Mouse (Mus musculus) gastrocnemius, adult 2 months (tissue): ENCODE measurements around the gene Nfatc2. TPM values are rescaled to one million over a fixed set of nuclear protein-coding genes. Genes with fewer than 3 reads are reported as not detected.

Experiments
- DNase-seq: peaks from one replicate; pipeline ENCODE4 v3.0.0; 2022
- H3K27ac ChIP-seq: fragments of 200-600 bp; 2 replicates; pipeline ENCODE4 v1.8.1; 2022; ENCODE audit warnings: mild to moderate bottlenecking
- H3K4me3 ChIP-seq: fragments of 200-600 bp; 2 replicates; pipeline ENCODE4 v1.8.1; 2022; ENCODE audit warnings: mild to moderate bottlenecking, moderate library complexity
- CTCF ChIP-seq: fragments of 200-600 bp; IDR thresholded peaks from 2 replicates; pipeline ENCODE4 v1.8.1; 2022; ENCODE audit warnings: antibody characterized with exemption, mild to moderate bottlenecking, moderate library complexity
- intact Hi-C: fragments of 180-260 bp; cut with DNase I; formaldehyde crosslinking; loops from one replicate; pipeline ENCODE4 v1.15.1; 2025
- total RNA-seq, 2 experiments: library from RNA; stranded (reverse); gene quantifications; 2 replicates each; pipeline ENCODE4 v1.2.3; 2021

Gene Nfatc2
- total RNA-seq, 2 experiments from 2014 or later = 7.1 to 9.1 TPM

GRCm38 (mm10) chr2:168563184-168563583 is 38.3 kb downstream of the Nfatc2 start:
- peak overlapping the region; percentile 17; the same call in 1 of the 2 replicates for H3K4me3 ChIP-seq
- no peak for TF ChIP-seq CTCF
- intact Hi-C loops = no loop called here
- H3K27ac ChIP-seq = peak overlapping the region; percentile 83
- no peak for DNase-seq

GRCm38 (mm10) chr2:168557035-168557434 is 44.4 kb downstream of the Nfatc2 start:
- intact Hi-C loops = no loop called here
- DNase-seq = no peak
- Histone ChIP-seq H3K4me3 (no peak overlapping the region), H3K27ac (0 out of 2 replicates have a peak overlapping the region, but pooled peaks have one; percentile 63)
- TF ChIP-seq CTCF = no peak

GRCm38 (mm10) chr2:168555897-168556670 is 45.4 kb downstream of the Nfatc2 start:
- peak overlapping the region; percentile 39 for H3K4me3 ChIP-seq
- no peak for DNase-seq
- peak overlapping the region; percentile 63 for H3K27ac ChIP-seq
- intact Hi-C loops = no loop called here
- TF ChIP-seq CTCF = no peak

GRCm38 (mm10) chr2:168553541-168553961 is 47.9 kb downstream of the Nfatc2 start:
- TF ChIP-seq CTCF = no peak
- Histone ChIP-seq H3K4me3 (peak overlapping the region; percentile 36), H3K27ac (peak overlapping the region; percentile 35; the same call in 1 of the 2 replicates)
- intact Hi-C loops = loop anchor here (5.0 kb wide), 1 partner anchor 39 kb away; no protein-coding TSS in a partner anchor
- DNase-seq = no peak

GRCm38 (mm10) chr2:168552405-168552804 is 49.1 kb downstream of the Nfatc2 start:
- DNase-seq = no peak
- Histone ChIP-seq H3K27ac (no peak overlapping the region), H3K4me3 (no peak overlapping the region)
- intact Hi-C loops = loop anchor here (5.0 kb wide), 1 partner anchor 40 kb away; no protein-coding TSS in a partner anchor
- TF ChIP-seq CTCF = no peak

GRCm38 (mm10) chr2:168551218-168551617 is 50.2 kb downstream of the Nfatc2 start:
- Histone ChIP-seq H3K4me3 (no peak overlapping the region), H3K27ac (no peak overlapping the region)
- intact Hi-C loops = loop anchor here (5.0 kb wide), 1 partner anchor 41 kb away; no protein-coding TSS in a partner anchor
- no peak for DNase-seq
- TF ChIP-seq CTCF = no peak

GRCm38 (mm10) chr2:168549326-168549725 is 52.1 kb downstream of the Nfatc2 start:
- DNase-seq = no peak
- peak overlapping the region; percentile 75 for H3K27ac ChIP-seq
- peak overlapping the region; percentile 39 for H3K4me3 ChIP-seq
- no peak for TF ChIP-seq CTCF
- intact Hi-C loops = loop anchor here (5.0 kb wide), 1 partner anchor 77 kb away; no protein-coding TSS in a partner anchor

GRCm38 (mm10) chr2:168548008-168548407 is 53.4 kb downstream of the Nfatc2 start:
- TF ChIP-seq CTCF = no peak
- DNase-seq = no peak
- Histone ChIP-seq H3K4me3 (no peak overlapping the region), H3K27ac (peak overlapping the region; percentile 75)
- intact Hi-C loops = loop anchor here (5.0 kb wide), 1 partner anchor 76 kb away; no protein-coding TSS in a partner anchor

- TF ChIP-seq CTCF = no peak
- Histone ChIP-seq H3K27ac (peak overlapping the region; percentile 31), H3K4me3 (no peak overlapping the region)
- intact Hi-C loops = loop anchor here (5.0 kb wide), 1 partner anchor 74 kb away; no protein-coding TSS in a partner anchor
- no peak for DNase-seq
Measured at GRCm38 (mm10) chr2:168545901-168546557, 55.4 kb downstream of the Nfatc2 start.

- intact Hi-C loops = no loop called here
- peak; percentile 76 for DNase-seq
- no peak overlapping the region for H3K4me3 ChIP-seq
- TF ChIP-seq CTCF = no peak
- peak overlapping the region; percentile 12 for H3K27ac ChIP-seq
Measured at GRCm38 (mm10) chr2:168544102-168544501, 57.4 kb downstream of the Nfatc2 start.

GRCm38 (mm10) chr2:168543026-168543425 is 58.4 kb downstream of the Nfatc2 start:
- no peak overlapping the region for H3K27ac ChIP-seq
- intact Hi-C loops = no loop called here
- H3K4me3 ChIP-seq = no peak overlapping the region
- TF ChIP-seq CTCF = no peak
- DNase-seq = no peak

- no peak for DNase-seq
- TF ChIP-seq CTCF = no peak
- no peak overlapping the region for H3K27ac ChIP-seq
- no peak overlapping the region for H3K4me3 ChIP-seq
- intact Hi-C loops = no loop called here
Measured at GRCm38 (mm10) chr2:168541223-168541622, 60.2 kb downstream of the Nfatc2 start.

GRCm38 (mm10) chr2:168539594-168540222 is 61.7 kb downstream of the Nfatc2 start:
- no peak overlapping the region for H3K4me3 ChIP-seq
- peak overlapping the region; percentile 54 for H3K27ac ChIP-seq
- no peak for TF ChIP-seq CTCF
- intact Hi-C loops = no loop called here
- no peak for DNase-seq
